Mouse (Mus musculus) embryonic facial prominence, embryonic 14.5 days (tissue): ENCODE results near the gene Dnajc15. TPM values are rescaled to one million over a fixed set of nuclear protein-coding genes. Genes with fewer than 3 reads are reported as not detected.

Experiments
- ATAC-seq: fragments of 200-750 bp; cut with Nextera tagmentation; 2 replicates; pipeline ENCODE4 v1.8.0; 2017; ENCODE audit warnings: low read depth, moderate number of reproducible peaks, moderate TSS enrichment
- DNase-seq: peaks from one replicate; pipeline ENCODE4 v3.0.0-alpha.2; 2015; ENCODE audit warnings: low spot score
- H3K27ac ChIP-seq: fragments of 300-500 bp; sonication (generic); replicated peaks from 2 replicates; pipeline ENCODE4 v1.5.1; 2014; ENCODE audit warnings: low read depth, mild to moderate bottlenecking, low read length, moderate library complexity
- H3K27me3 ChIP-seq: fragments of 300-500 bp; sonication (generic); replicated peaks from 2 replicates; pipeline ENCODE4 v1.6.1; 2014; ENCODE audit warnings: low read length; ENCODE audit not compliant: control insufficient read depth, insufficient read depth
- H3K36me3 ChIP-seq: fragments of 300-500 bp; sonication (generic); 2 replicates; pipeline ENCODE4 v1.6.1; 2014; ENCODE audit warnings: low read length, mixed read lengths; ENCODE audit not compliant: control insufficient read depth, insufficient read depth
- H3K4me1 ChIP-seq: fragments of 300-500 bp; sonication (generic); 2 replicates; pipeline ENCODE4 v1.6.1; 2014; ENCODE audit warnings: antibody characterized with exemption, low read length; ENCODE audit not compliant: control insufficient read depth, insufficient read depth
- H3K4me2 ChIP-seq: fragments of 300-500 bp; sonication (generic); 2 replicates; pipeline ENCODE4 v1.6.1; 2014; ENCODE audit warnings: low read depth, mild to moderate bottlenecking, low read length, moderate library complexity, mixed read lengths
- H3K4me3 ChIP-seq: fragments of 300-500 bp; sonication (generic); 2 replicates; pipeline ENCODE4 v1.5.1; 2014; ENCODE audit warnings: low read depth, mild to moderate bottlenecking, low read length
- H3K9ac ChIP-seq: fragments of 300-500 bp; sonication (generic); 2 replicates; pipeline ENCODE4 v1.6.1; 2014; ENCODE audit warnings: low read depth, mild to moderate bottlenecking, low read length, moderate library complexity, mixed read lengths
- H3K9me3 ChIP-seq: fragments of 300-500 bp; sonication (generic); 2 replicates; pipeline ENCODE4 v1.6.1; 2016; ENCODE audit warnings: low read length; ENCODE audit not compliant: control insufficient read depth
- WGBS: fragments of 180-500 bp; shearing (Covaris S2); extraction: QIAGEN DNeasy Blood & Tissue Kit; methylation state at CpG from one replicate; pipeline ENCODE4 v1.1.7; 2014; 5-methylcytosine and 5-hydroxymethylcytosine counted together
- polyA plus RNA-seq: library from polyadenylated mRNA; unstranded; fragments of >200 nt; fragmentation: Nextera tagmentation; extraction: Ambion mirVana; gene quantifications from 2 replicates; pipeline ENCODE4 v1.2.1, GENCODE M21; 2014

The Dnajc15 gene
- polyA plus RNA-seq, 1 experiment from 2014 or later = 107 TPM

DNA sequence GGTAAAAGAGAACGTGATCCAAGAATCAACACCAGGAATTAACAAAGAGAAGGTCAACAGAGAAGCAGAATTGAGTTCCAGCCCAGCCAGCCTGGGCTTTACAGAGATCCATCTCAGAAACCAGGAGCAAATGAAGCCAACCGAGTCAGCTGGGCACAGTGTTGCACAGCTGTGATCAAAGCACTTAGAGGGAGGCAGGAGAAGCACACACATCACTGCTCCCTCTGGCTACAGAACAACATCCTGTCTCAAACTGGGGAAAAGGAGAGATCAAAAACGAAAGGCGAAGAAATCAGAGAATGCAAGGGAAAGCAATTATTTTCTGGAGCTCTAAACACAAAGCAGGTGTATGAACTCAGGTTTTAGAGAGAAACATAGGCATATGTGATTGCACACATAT lies 28.7 kb downstream of the Dnajc15 start:
- H3K9ac ChIP-seq = no peak overlapping the region
- H3K4me2 ChIP-seq = no peak overlapping the region
- ATAC-seq (no peak), DNase-seq (no peak)
- no peaks in the 10 kb centered on the region for H3K9me3 ChIP-seq
- H3K4me3 ChIP-seq = no peak overlapping the region
- H3K36me3 ChIP-seq = 0 out of 2 replicates have a peak, but pooled peaks cover 3% of the 10 kb centered on the region
- no peak overlapping the region for H3K27ac ChIP-seq
- H3K4me1 ChIP-seq = no peaks in the 10 kb centered on the region
- 39% methylated on average over 4 of the region's 4 CpGs for WGBS
- no peaks in the 10 kb centered on the region for H3K27me3 ChIP-seq

GRCm38 (mm10) chr14:77845479-77845878 lies 29.4 kb downstream of the Dnajc15 start:
- ATAC-seq (no peak), DNase-seq (no peak)
- Histone ChIP-seq H3K27ac (no peak overlapping the region), H3K36me3 (0 out of 2 replicates have a peak, but pooled peaks cover 3% of the 10 kb centered on the region), H3K9me3 (no peaks in the 10 kb centered on the region), H3K27me3 (no peaks in the 10 kb centered on the region), H3K4me3 (no peak overlapping the region), H3K9ac (no peak overlapping the region), H3K4me1 (no peaks in the 10 kb centered on the region), H3K4me2 (no peak overlapping the region)
- WGBS = 81% methylated on average over 1 of the region's 1 CpGs

DNA sequence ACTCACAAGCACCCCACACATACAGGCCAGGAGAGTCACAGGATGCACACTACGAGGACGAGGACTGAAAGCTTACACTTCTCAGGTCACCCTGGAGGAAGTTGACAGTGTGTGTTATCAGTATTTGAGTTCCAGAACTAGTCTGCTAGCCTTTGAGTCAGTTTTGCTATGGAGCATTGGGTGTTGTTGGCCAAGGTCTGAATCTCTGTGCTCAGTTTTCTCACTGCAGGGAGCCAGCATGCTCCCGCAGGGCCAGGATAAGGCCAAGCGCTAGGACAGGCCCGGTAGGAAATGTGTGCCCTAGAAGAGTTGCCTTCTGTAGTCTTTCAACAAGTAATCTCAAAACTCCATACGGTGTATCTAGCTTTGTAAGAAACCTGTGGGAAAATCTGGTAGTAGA lies 34.4 kb downstream of the Dnajc15 start:
- Histone ChIP-seq H3K27me3 (no peaks in the 10 kb centered on the region), H3K9ac (no peak overlapping the region), H3K4me2 (no peak overlapping the region), H3K36me3 (0 out of 2 replicates have a peak, but pooled peaks cover 3% of the 10 kb centered on the region), H3K27ac (no peak overlapping the region), H3K4me1 (no peaks in the 10 kb centered on the region), H3K4me3 (no peak overlapping the region), H3K9me3 (no peaks in the 10 kb centered on the region)
- ATAC-seq (no peak), DNase-seq (no peak)
- 64% methylated on average over 6 of the region's 6 CpGs for WGBS

GRCm38 (mm10) chr14:77840078-77840477 lies 34.8 kb downstream of the Dnajc15 start:
- Histone ChIP-seq H3K27ac (no peak overlapping the region), H3K9me3 (no peaks in the 10 kb centered on the region), H3K4me2 (no peak overlapping the region), H3K9ac (no peak overlapping the region), H3K27me3 (no peaks in the 10 kb centered on the region), H3K36me3 (0 out of 2 replicates have a peak, but pooled peaks cover 3% of the 10 kb centered on the region), H3K4me3 (no peak overlapping the region), H3K4me1 (no peaks in the 10 kb centered on the region)
- WGBS = 86% methylated on average over 2 of the region's 2 CpGs
- DNase-seq = no peak
- no peak for ATAC-seq

GRCm38 (mm10) chr14:77836794-77837193 lies 38.1 kb downstream of the Dnajc15 start:
- H3K36me3 ChIP-seq = no peaks in the 10 kb centered on the region

DNA sequence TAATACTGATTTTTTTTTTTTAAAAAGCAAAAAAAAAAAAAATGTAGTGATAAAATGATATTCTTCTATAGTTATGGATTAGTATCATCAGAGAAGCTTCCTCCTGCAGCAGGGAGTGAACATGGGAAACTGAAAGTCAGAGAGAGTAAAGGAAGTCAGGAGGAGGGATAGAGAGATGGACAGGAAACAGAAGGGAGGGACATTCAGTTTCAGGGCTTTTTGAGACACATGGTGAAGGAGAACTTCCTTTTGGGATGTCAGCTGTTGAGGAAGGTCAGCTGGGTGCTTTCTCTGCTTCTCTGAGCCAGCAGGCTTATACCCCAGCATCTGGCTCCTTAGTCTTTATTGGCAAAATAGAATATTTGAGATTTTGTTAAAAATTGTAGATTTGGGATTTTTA lies 42.6 kb downstream of the Dnajc15 start:
- H3K36me3 ChIP-seq = no peaks in the 10 kb centered on the region
- no peaks in the 10 kb centered on the region for H3K4me1 ChIP-seq
- H3K27me3 ChIP-seq = no peaks in the 10 kb centered on the region
- H3K4me3 ChIP-seq = no peak overlapping the region
- H3K27ac ChIP-seq = no peak overlapping the region
- H3K9ac ChIP-seq = no peak overlapping the region
- DNase-seq (no peak), ATAC-seq (no peak)
- no peak overlapping the region for H3K4me2 ChIP-seq
- no peaks in the 10 kb centered on the region for H3K9me3 ChIP-seq

More at GRCm38 (mm10) chr14:77836794-77837193, 38.1 kb downstream of the Dnajc15 start:
- no peak for DNase-seq
- H3K27me3 ChIP-seq = no peaks in the 10 kb centered on the region
- no peak overlapping the region for H3K4me2 ChIP-seq
- H3K4me1 ChIP-seq = no peaks in the 10 kb centered on the region
- H3K27ac ChIP-seq = no peak overlapping the region
- H3K4me3 ChIP-seq = no peak overlapping the region
- 85% methylated on average over 2 of the region's 2 CpGs for WGBS
- no peak for ATAC-seq
- no peak overlapping the region for H3K9ac ChIP-seq
- H3K9me3 ChIP-seq = no peaks in the 10 kb centered on the region

- no peaks in the 10 kb centered on the region for H3K36me3 ChIP-seq
- no peak overlapping the region for H3K9ac ChIP-seq
- H3K27me3 ChIP-seq = no peaks in the 10 kb centered on the region
- H3K27ac ChIP-seq = no peak overlapping the region
- no peak overlapping the region for H3K4me3 ChIP-seq
- ATAC-seq (no peak), DNase-seq (no peak)
- H3K4me2 ChIP-seq = no peak overlapping the region
- 89% methylated on average over 4 of the region's 4 CpGs for WGBS
- no peaks in the 10 kb centered on the region for H3K9me3 ChIP-seq
- H3K4me1 ChIP-seq = no peaks in the 10 kb centered on the region
Measured at GRCm38 (mm10) chr14:77831936-77832335, 43.0 kb downstream of the Dnajc15 start.

DNA sequence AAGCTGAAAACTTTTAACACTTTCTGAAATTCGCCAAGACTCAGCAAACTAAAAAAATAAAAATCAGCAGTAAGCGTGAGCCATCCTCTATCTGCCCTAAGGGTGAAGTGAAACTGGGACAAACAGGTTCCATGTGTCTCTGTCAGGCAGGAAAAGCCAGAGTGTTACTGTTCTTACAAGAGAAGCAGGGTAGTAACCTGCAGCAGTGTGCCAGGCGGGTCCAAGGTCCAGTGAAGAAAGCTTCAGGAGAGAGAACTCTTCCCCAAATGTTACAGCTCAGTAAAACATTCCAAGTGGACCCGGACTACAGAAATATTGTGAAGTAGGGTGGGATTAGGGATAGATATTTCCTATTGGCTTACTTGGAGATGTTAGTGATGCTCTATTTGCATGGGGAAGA lies 45.3 kb downstream of the Dnajc15 start:
- Histone ChIP-seq H3K4me3 (no peak overlapping the region), H3K9me3 (no peaks in the 10 kb centered on the region), H3K27ac (no peak overlapping the region), H3K4me1 (no peaks in the 10 kb centered on the region), H3K36me3 (no peaks in the 10 kb centered on the region), H3K4me2 (no peak overlapping the region), H3K9ac (no peak overlapping the region), H3K27me3 (no peaks in the 10 kb centered on the region)
- DNase-seq = no peak
- WGBS = 73% methylated on average over 4 of the region's 4 CpGs
- ATAC-seq = no peak

GRCm38 (mm10) chr14:77825891-77826290 lies 49.0 kb downstream of the Dnajc15 start:
- no peak for ATAC-seq
- Histone ChIP-seq H3K9me3 (no peaks in the 10 kb centered on the region), H3K4me1 (no peaks in the 10 kb centered on the region), H3K9ac (no peak overlapping the region), H3K4me2 (no peak overlapping the region), H3K36me3 (0 out of 2 replicates have a peak, but pooled peaks cover 9% of the 10 kb centered on the region), H3K27ac (no peak overlapping the region), H3K27me3 (no peaks in the 10 kb centered on the region), H3K4me3 (no peak overlapping the region)
- WGBS = 61% methylated on average over 3 of the region's 3 CpGs
- DNase-seq = no peak
